Comparison of ENCODE assay signal across 8 mouse cellular contexts in the genomic region with DNA sequence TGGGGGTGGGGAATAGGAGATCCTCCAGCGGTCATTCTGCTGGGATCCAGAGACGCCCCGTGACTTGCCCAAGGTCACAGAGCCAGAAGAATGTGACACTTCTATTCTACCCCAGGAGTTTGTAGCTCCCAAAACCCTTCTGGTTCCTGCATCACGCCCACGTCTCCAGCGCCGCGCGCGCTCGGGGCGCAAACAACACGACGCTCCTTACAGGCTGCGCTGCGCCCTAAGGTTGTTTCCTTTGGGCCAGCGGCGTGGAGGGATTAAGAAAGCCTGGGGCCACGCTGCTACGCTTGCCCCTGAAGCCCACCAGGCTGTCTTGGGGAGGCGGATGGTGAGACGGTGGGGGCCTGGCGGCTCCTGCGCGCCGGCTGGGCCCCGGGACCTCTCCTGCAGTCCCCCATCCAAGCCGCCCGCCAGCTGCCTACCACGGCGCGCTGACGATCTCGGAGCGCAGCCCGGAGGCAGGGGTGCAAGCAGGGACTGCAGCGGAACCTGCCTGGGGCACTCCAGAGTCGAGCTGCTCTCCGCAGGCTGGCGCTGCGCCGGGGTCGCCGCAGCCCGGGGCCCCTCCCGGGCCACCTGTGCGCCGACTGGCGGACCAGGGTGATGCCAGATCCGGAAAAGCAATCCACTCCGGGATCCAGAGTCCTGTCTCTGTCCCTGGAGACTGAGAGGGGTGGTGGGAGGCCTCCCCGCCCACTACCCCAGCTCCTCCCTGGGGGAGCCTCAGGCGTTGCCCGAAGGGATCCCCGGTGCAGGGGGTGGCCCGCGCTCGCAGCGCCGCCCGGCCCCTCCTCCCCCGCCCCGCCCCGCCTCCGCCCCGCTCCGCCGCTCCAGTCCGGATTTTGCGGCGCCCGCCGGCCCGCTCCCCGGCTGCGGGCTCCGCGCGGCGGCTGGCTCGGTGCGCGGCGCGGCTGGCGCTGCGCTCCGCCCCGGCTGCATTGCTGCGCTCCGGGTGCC. TPM values are rescaled to one million over a fixed set of nuclear protein-coding genes. Genes with fewer than 3 reads are reported as not detected.
DNase-seq lines count a peak whose midpoint lies in the region; ATAC-seq and TF ChIP-seq lines count a peak whose summit lies in the region.

Gene Unc5a (plus strand): TSS at position 881 of the 963 bp plus-strand sequence.

- peak within 1 kb of the TSS; percentile 81 for H3K27ac ChIP-seq in hindbrain, embryonic 14.5 days
- peak within 1 kb of the TSS; percentile 81 for H3K27ac ChIP-seq in midbrain, postnatal 0 days (ENCODE audit: low read depth, low read length)

- peak within 1 kb of the TSS; percentile 94 for H3K4me2 ChIP-seq in hindbrain, embryonic 14.5 days (replicated peaks)
- peak within 1 kb of the TSS; percentile 89 for H3K4me2 ChIP-seq in midbrain, postnatal 0 days (ENCODE audit: low read depth, low read length, poor library complexity, severe bottlenecking)

- intact Hi-C loops in left cerebral cortex, postnatal 4 days (cut with DNase I): no loop called here

- TF ChIP-seq CTCF in midbrain, postnatal 0 days (IDR thresholded peaks at IDR 0.05): no peak

- H3K36me3 ChIP-seq in hindbrain, embryonic 14.5 days (replicated peaks; ENCODE audit: control insufficient read depth, insufficient read depth): no peaks in the 10 kb centered on the region
- H3K36me3 ChIP-seq in midbrain, postnatal 0 days (ENCODE audit: insufficient read depth, low read length): no peaks in the 10 kb centered on the region

- H3K4me3 ChIP-seq in hindbrain, embryonic 14.5 days (replicated peaks; ENCODE audit: low read length): peak within 1 kb of the TSS; percentile 78
- H3K4me3 ChIP-seq in midbrain, postnatal 0 days (ENCODE audit: low read depth, low read length): peak within 1 kb of the TSS; percentile 87

- peak within 1 kb of the TSS; percentile 89 for H3K9ac ChIP-seq in hindbrain, embryonic 14.5 days
- peak within 1 kb of the TSS; percentile 88 for H3K9ac ChIP-seq in midbrain, postnatal 0 days (replicated peaks; ENCODE audit: low read length, poor library complexity, severe bottlenecking)

- peak; percentile 78 for DNase-seq in layer of hippocampus, adult 11-12 months (ENCODE audit: low spot score)
- no peak for DNase-seq in layer of hippocampus, adult 9-10 months (ENCODE audit: low spot score)
- peak; percentile 85 for DNase-seq in cerebellum, adult 8-10 months
- DNase-seq in hindbrain, embryonic 14.5 days (ENCODE audit: low spot score): peak; percentile 74
- DNase-seq in left cerebral cortex, postnatal 4 days: peak; percentile 64
- DNase-seq in midbrain, postnatal 0 days (ENCODE audit: low spot score): peak; percentile 82
- DNase-seq in thymus, postnatal 10 days (ENCODE audit: low spot score in 2 of 2): peak; percentile 6 to 29

- H3K27me3 ChIP-seq in hindbrain, embryonic 14.5 days (ENCODE audit: control insufficient read depth, insufficient read depth, low read length): peaks cover 54% of the 10 kb centered on the region
- H3K27me3 ChIP-seq in midbrain, postnatal 0 days (ENCODE audit: insufficient read depth, low read length): no peaks in the 10 kb centered on the region; the same call in 1 of the 2 replicates

- H3K4me1 ChIP-seq in hindbrain, embryonic 14.5 days (replicated peaks; ENCODE audit: control insufficient read depth, insufficient read depth, low read length): peaks cover 27% of the 10 kb centered on the region
- H3K4me1 ChIP-seq in midbrain, postnatal 0 days (ENCODE audit: insufficient read depth, low read length): peaks cover 14% of the 10 kb centered on the region

- H3K9me3 ChIP-seq in hindbrain, embryonic 14.5 days (ENCODE audit: control insufficient read depth, low read length): no peaks in the 10 kb centered on the region
- no peaks in the 10 kb centered on the region for H3K9me3 ChIP-seq in midbrain, postnatal 0 days (ENCODE audit: low read length)

- ATAC-seq in frontal cortex, adult (ENCODE audit: low TSS enrichment): peak; percentile 41
- ATAC-seq in hindbrain, embryonic 14.5 days (ENCODE audit: low FRiP score): peak; percentile 73
- ATAC-seq in midbrain, postnatal 0 days (ENCODE audit: low FRiP score): peak; percentile 69

- WGBS in hindbrain, embryonic 14.5 days: under 1% methylated on average over 88 of the region's 91 CpGs
- 1% methylated on average over 68 of the region's 91 CpGs for WGBS in midbrain, postnatal 0 days

RNA-seq across cellular contexts. Expression of gene Unc5a, which starts in this region (rescaled TPM):
- 15.3 and 16.9 TPM in 2 replicates for polyA plus RNA-seq in hindbrain, embryonic 14.5 days (2014; fragmentation: Nextera tagmentation; extraction: Ambion mirVana)
- 10 to 100 TPM; 51.7 to 52.6 TPM for total RNA-seq in left cerebral cortex, postnatal 4 days (2021)
- total RNA-seq in midbrain, postnatal 0 days (2014; rRNA removed): 24.2 and 29.0 TPM in 2 replicates
- polyA plus RNA-seq in midbrain, postnatal 0 days (2015; fragmentation: Nextera tagmentation; extraction: Ambion mirVana): 12.7 and 14.3 TPM in 2 replicates
